Mouse (Mus musculus) gonadal fat pad, adult 2 months (tissue): ENCODE measurements around the gene Slirp. TPM values are rescaled to one million over a fixed set of nuclear protein-coding genes. Genes with fewer than 3 reads are reported as not detected.

Experiments used
- DNase-seq: peaks from one replicate; pipeline ENCODE4 v3.0.0-alpha.2; 2012; ENCODE audit warnings: low read depth
- polyA plus RNA-seq: library from polyadenylated mRNA; depleted of rRNA; stranded (reverse); fragments of >200 nt; gene quantifications from 2 replicates; pipeline ENCODE4 v1.2.3, GENCODE M21; 2012; rRNA removed

The Slirp gene
- polyA plus RNA-seq: 27.8 and 35.7 TPM in 2 replicates

GRCm38 (mm10) chr12:87443700-87444122 lies at the start of gene Slirp, which contains the start of gene Alkbh1:
TSS of gene Slirp (plus strand) at chr12:87443896.
TSS of gene Alkbh1 (minus strand) at chr12:87444017.
- peak; percentile 57 for DNase-seq

- DNase-seq: no peak
These were observed 49.4 kb upstream of the Slirp start for GRCm38 (mm10) chr12:87394316-87394715.

GRCm38 (mm10) chr12:87397126-87397525 lies 46.6 kb upstream of the Slirp start:
- no peak for DNase-seq

GRCm38 (mm10) chr12:87397811-87398417 lies 45.8 kb upstream of the Slirp start:
- no peak for DNase-seq

- DNase-seq: no peak
These were observed 44.4 kb upstream of the Slirp start for GRCm38 (mm10) chr12:87399119-87399819.

- DNase-seq: no peak
These were observed 41.8 kb upstream of the Slirp start for GRCm38 (mm10) chr12:87401883-87402282.

- DNase-seq: no peak
These were observed 38.5 kb upstream of the Slirp start for GRCm38 (mm10) chr12:87405165-87405564.

- DNase-seq: no peak
These were observed 38.0 kb upstream of the Slirp start for GRCm38 (mm10) chr12:87405721-87406120.

- no peak for DNase-seq
These were observed 35.7 kb upstream of the Slirp start for GRCm38 (mm10) chr12:87407869-87408605.

GRCm38 (mm10) chr12:87409123-87409522 lies 34.6 kb upstream of the Slirp start:
- no peak for DNase-seq

GRCm38 (mm10) chr12:87410999-87411398 lies 32.7 kb upstream of the Slirp start:
- DNase-seq: no peak

GRCm38 (mm10) chr12:87413179-87413790 lies 30.4 kb upstream of the Slirp start:
- DNase-seq: no peak

GRCm38 (mm10) chr12:87415358-87415757 lies 28.3 kb upstream of the Slirp start:
- DNase-seq: no peak

GRCm38 (mm10) chr12:87416690-87417089 lies 27.0 kb upstream of the Slirp start:
- no peak for DNase-seq

GRCm38 (mm10) chr12:87418921-87419320 lies 24.8 kb upstream of the Slirp start:
- DNase-seq: no peak

- DNase-seq: peak; percentile 58
These were observed 23.7 kb upstream of the Slirp start for GRCm38 (mm10) chr12:87419974-87420485.

GRCm38 (mm10) chr12:87421708-87422507 lies 21.8 kb upstream of the Slirp start:
- no peak for DNase-seq

GRCm38 (mm10) chr12:87423700-87424099 lies 20.0 kb upstream of the Slirp start:
- no peak for DNase-seq

GRCm38 (mm10) chr12:87424516-87424915 lies 19.2 kb upstream of the Slirp start:
- no peak for DNase-seq

- no peak for DNase-seq
These were observed 17.2 kb upstream of the Slirp start for GRCm38 (mm10) chr12:87426354-87427031.

GRCm38 (mm10) chr12:87428295-87428694 lies 15.4 kb upstream of the Slirp start:
- DNase-seq: no peak
